Mouse (Mus musculus) midbrain, embryonic 13.5 days (tissue): Measurements from ENCODE around the gene Ralgapa1. TPM values are rescaled to one million over a fixed set of nuclear protein-coding genes. Genes with fewer than 3 reads are reported as not detected.
"Not testable (repeated sequence)": the region's sequence is repeated elsewhere in the genome, so short reads cannot be mapped to it uniquely, and the experiment has no call there.

ENCODE experiments used
- ATAC-seq: fragments of 200-750 bp; cut with Nextera tagmentation; 2 replicates; pipeline ENCODE4 v1.8.0; 2017; ENCODE audit warnings: mild to moderate bottlenecking, moderate TSS enrichment, moderate library complexity
- H3K27ac ChIP-seq: fragments of 300-500 bp; sonication (generic); 2 replicates; pipeline ENCODE4 v1.5.1; 2015; ENCODE audit warnings: inconsistent platforms, mild to moderate bottlenecking, moderate library complexity
- H3K27me3 ChIP-seq: fragments of 300-500 bp; sonication (generic); 2 replicates; pipeline ENCODE4 v1.6.1; 2015; ENCODE audit warnings: mild to moderate bottlenecking, inconsistent platforms
- H3K36me3 ChIP-seq: fragments of 300-500 bp; sonication (generic); 2 replicates; pipeline ENCODE4 v1.6.1; 2015; ENCODE audit warnings: mild to moderate bottlenecking, inconsistent platforms
- H3K4me1 ChIP-seq: fragments of 300-500 bp; sonication (generic); replicated peaks from 2 replicates; pipeline ENCODE4 v1.6.1; 2015; ENCODE audit warnings: inconsistent platforms
- H3K4me2 ChIP-seq: fragments of 300-500 bp; sonication (generic); replicated peaks from 2 replicates; pipeline ENCODE4 v1.6.1; 2015; ENCODE audit warnings: moderate library complexity, mild to moderate bottlenecking, inconsistent platforms
- H3K4me3 ChIP-seq: fragments of 300-500 bp; sonication (generic); replicated peaks from 2 replicates; pipeline ENCODE4 v1.5.1; 2015; ENCODE audit warnings: mild to moderate bottlenecking, inconsistent platforms
- H3K9ac ChIP-seq: fragments of 300-500 bp; sonication (generic); replicated peaks from 2 replicates; pipeline ENCODE4 v1.6.1; 2015; ENCODE audit warnings: mild to moderate bottlenecking, inconsistent platforms
- H3K9me3 ChIP-seq: fragments of 300-500 bp; sonication (generic); 2 replicates; pipeline ENCODE4 v1.6.1; 2016; ENCODE audit warnings: mild to moderate bottlenecking, inconsistent platforms
- WGBS: fragments of 180-500 bp; shearing (Covaris S2); methylation state at CpG from one replicate; pipeline ENCODE4 v1.1.7; 2015; 5-methylcytosine and 5-hydroxymethylcytosine counted together
- polyA plus RNA-seq: library from polyadenylated mRNA; unstranded; fragments of >200 nt; fragmentation: Nextera tagmentation; extraction: Ambion mirVana; gene quantifications from 2 replicates; pipeline ENCODE4 v1.2.1, GENCODE M21; 2015

Gene Ralgapa1
- polyA plus RNA-seq, 1 experiment from 2014 or later, result 21.8 TPM

DNA sequence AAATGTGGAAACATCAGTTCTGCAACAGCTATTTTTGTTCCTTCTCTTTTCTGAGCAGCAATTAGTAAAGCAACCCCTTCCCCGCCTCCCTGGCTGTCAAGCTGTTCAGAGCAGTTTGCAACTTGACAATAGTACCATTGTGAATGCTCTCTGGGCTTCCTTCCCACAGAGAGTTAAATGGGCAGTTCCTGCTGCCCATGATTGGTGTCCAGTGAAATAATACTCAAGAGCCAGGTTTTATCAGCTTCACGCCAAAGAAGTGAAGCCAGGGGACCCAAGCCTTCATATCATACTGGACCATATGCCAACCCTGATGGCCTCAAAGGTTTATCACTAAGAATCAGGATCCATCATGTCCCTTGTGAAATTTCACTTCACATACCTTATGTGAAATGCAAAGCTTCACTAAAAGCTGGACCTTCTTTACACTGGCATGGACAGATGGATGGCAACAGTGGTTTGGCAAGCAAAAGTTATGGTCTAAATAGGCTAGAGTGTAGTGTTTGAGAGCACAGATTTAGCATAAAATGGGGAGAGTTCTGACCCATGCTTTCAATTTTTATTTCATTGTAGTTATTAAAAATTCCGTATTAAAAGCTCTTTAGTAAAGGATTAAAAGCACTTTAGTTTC, 198.2 kb downstream of the Ralgapa1 start:
- Histone ChIP-seq H3K36me3 (no peaks in the 10 kb centered on the region), H3K27ac (no peak overlapping the region), H3K4me3 (no peak overlapping the region), H3K4me2 (no peak overlapping the region), H3K9me3 (no peaks in the 10 kb centered on the region), H3K9ac (no peak overlapping the region), H3K27me3 (no peaks in the 10 kb centered on the region), H3K4me1 (peaks cover 14% of the 10 kb centered on the region)
- WGBS, result 32% methylated on average over 3 of the region's 3 CpGs
- peak; percentile 73 for ATAC-seq

DNA sequence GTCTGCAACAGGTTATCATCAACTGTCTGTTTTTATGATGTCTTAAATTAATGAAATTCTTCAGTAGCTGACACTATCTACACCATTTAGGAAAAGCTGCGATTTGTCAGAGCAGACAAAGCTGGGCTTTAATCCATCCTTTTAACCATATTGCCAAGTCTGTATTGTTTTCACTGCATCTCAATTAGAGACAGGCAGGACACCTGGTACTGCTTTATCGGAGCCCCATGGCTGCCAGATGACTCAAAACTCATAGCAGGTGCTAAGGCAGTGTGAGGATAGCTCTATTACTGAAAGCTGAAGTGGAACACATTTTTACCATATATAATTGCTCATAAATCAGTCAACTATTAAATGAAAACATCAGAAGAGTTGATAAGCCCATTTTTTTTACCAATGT, 200.6 kb downstream of the Ralgapa1 start:
- 30% methylated on average over 2 of the region's 2 CpGs for WGBS
- peak; percentile 58; the same call in 1 of the 2 replicates for ATAC-seq
- H3K27me3 ChIP-seq, result no peaks in the 10 kb centered on the region
- H3K4me2 ChIP-seq, result no peak overlapping the region
- no peak overlapping the region for H3K4me3 ChIP-seq
- H3K27ac ChIP-seq, result no peak overlapping the region
- H3K9ac ChIP-seq, result no peak overlapping the region
- H3K4me1 ChIP-seq, result peaks cover 14% of the 10 kb centered on the region
- no peaks in the 10 kb centered on the region for H3K36me3 ChIP-seq
- H3K9me3 ChIP-seq, result no peaks in the 10 kb centered on the region

DNA sequence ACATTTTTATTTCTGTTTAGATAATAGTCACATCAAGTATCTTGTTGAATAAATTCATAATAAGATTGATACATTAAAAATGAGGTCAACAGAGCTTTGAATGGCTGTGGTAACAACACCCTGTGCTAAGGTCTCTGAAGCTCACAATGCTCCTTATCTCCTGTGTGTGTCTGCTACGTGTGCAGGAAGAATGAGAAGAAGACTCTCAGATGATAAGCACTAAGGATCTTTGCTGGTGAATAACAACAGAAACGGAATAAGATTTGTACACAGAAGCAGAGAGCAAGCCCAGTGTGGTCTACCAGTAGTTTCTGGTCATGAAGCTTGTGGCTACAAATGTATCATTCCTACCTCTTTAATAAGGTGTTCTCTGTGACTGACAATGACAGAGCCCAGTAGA, 210.2 kb downstream of the Ralgapa1 start:
- H3K9ac ChIP-seq, result no peak overlapping the region
- no peaks in the 10 kb centered on the region for H3K9me3 ChIP-seq
- peaks cover 3% of the 10 kb centered on the region; the same call in 1 of the 2 replicates for H3K36me3 ChIP-seq
- no peaks in the 10 kb centered on the region for H3K27me3 ChIP-seq
- H3K4me3 ChIP-seq, result no peak overlapping the region
- no peak overlapping the region for H3K27ac ChIP-seq
- 76% methylated on average over 2 of the region's 2 CpGs for WGBS
- H3K4me1 ChIP-seq, result peaks cover 4% of the 10 kb centered on the region; the same call in 1 of the 2 replicates
- no peak for ATAC-seq
- H3K4me2 ChIP-seq, result no peak overlapping the region

DNA sequence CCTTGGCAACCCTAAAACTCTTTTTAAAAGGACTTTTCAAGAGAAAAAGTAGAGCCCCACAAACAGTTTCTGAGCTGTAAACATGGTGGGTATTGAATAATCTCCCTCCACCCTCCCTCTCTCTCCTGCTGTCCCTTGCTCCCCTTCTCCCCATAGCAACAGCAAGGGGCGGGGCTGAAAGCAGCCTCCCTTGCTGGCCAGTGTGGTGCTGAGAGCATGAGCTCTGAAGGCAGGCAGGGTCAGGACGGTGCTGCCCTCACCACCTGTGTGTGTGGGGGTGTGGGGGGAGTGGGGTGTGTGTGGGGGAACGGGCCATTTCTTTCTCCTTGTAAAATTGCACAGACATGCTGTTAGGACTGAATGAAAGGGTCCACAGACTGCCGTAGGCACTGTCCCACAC, 213.1 kb downstream of the Ralgapa1 start:
- ATAC-seq, result peak; percentile 56; the same call in 1 of the 2 replicates
- H3K9me3 ChIP-seq, result no peaks in the 10 kb centered on the region
- no peaks in the 10 kb centered on the region for H3K27me3 ChIP-seq
- H3K4me3 ChIP-seq, result no peak overlapping the region
- peaks cover 4% of the 10 kb centered on the region; the same call in 1 of the 2 replicates for H3K4me1 ChIP-seq
- no peak overlapping the region for H3K27ac ChIP-seq
- no peak overlapping the region for H3K4me2 ChIP-seq
- 29% methylated on average over 4 of the region's 4 CpGs for WGBS
- H3K36me3 ChIP-seq, result peaks cover 6% of the 10 kb centered on the region
- no peak overlapping the region for H3K9ac ChIP-seq

DNA sequence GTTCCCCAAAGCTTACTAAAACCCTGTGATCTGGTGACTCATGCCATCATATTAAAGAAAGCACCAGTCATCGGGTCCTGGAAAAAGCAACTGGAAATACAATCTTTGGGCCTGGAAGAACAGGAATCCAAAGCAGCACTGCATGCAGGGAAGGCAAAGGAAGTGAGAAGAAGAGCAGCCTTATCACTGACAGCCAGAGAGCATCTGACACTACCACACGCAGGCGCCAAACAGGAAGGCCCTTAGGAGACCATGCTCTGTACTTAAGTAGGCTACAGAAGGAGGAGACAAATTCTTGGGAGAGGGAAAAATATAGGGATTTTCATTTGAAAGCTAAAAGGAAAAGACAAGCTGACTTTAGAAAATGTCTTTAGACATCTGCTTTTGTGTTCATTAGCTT, 216.6 kb downstream of the Ralgapa1 start:
- WGBS, result 88% methylated on average over 3 of the region's 3 CpGs
- Histone ChIP-seq H3K36me3 (peaks cover 3% of the 10 kb centered on the region; the same call in 1 of the 2 replicates), H3K4me3 (no peak overlapping the region), H3K9me3 (no peaks in the 10 kb centered on the region), H3K4me2 (no peak overlapping the region), H3K27ac (no peak overlapping the region), H3K27me3 (peaks cover 29% of the 10 kb centered on the region), H3K4me1 (peaks cover 18% of the 10 kb centered on the region), H3K9ac (no peak overlapping the region)
- no peak for ATAC-seq

DNA sequence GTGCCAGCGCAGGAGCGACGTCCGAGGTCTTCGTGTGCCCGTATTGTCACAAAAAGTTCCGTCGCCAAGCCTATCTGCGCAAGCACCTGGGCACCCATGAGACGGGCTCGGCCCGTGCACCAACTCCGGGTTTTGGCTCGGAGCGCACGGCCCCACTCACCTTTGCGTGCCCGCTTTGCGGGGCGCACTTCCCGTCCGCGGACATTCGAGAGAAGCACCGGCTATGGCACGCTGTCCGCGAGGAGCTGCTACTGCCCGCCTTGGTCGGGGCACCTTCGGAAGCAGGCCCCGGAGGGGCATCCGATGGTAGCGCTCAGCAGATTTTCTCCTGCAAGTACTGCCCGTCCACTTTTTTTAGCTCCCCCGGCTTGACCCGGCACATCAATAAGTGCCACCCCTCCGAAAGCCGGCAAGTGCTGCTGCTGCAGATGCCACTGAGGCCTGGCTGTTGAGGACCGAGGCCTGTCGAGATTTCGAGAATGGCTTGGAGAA, 220.4 kb downstream of the Ralgapa1 start:
- Histone ChIP-seq H3K36me3 (peaks cover 3% of the 10 kb centered on the region; the same call in 1 of the 2 replicates), H3K9ac (peak overlapping the region; percentile 59; the same call in 1 of the 2 replicates), H3K4me3 (peak overlapping the region; percentile 55), H3K27ac (no peak overlapping the region), H3K4me1 (peaks cover 26% of the 10 kb centered on the region), H3K4me2 (peak overlapping the region; percentile 95), H3K9me3 (no peaks in the 10 kb centered on the region), H3K27me3 (peaks cover 67% of the 10 kb centered on the region)
- 0 out of 2 replicates have a peak, but pooled peaks have one; percentile 5 for ATAC-seq
- WGBS, result 3% methylated on average over 42 of the region's 42 CpGs

DNA sequence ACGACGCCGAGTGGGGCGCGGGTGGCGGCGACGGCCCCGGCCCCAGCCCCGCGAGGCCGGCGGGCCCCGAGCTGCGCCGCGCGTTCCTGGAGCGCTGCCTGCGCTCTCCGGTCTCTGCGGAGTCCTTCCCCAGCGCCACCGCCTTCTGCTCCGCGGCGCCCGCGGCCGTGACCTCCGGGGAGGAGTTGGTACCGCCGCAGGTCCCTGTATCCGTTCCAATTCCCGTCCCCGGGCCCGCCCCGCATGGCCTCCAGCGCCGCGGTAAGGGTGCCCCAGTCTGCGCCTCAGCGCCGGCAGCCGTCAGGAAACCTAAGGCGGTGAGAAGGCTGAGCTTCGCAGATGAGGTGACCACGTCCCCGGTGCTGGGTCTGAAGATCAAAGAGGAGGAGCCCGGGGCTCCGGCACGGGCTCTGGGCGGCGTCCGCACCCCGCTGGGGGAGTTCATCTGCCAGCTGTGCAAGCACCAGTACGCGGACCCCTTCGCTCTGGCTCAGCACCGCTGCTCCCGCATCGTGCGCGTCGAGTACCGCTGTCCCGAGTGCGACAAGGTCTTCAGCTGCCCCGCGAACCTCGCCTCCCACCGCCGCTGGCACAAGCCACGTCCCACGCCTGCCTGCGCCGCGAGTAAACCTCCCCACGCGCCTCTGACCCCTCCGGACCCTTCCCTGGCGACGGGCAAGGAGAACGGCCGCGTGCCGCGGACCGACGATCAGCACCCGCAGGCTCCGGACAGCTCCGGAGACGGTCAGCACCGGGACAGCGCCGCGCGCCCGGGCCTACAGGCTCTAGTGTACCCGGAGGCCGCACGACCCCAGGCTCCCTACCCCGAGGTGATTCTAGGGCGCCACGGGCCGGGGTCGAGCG, 221.1 kb downstream of the Ralgapa1 start:
- peaks cover 67% of the 10 kb centered on the region for H3K27me3 ChIP-seq
- peak overlapping the region; percentile 59 for H3K9ac ChIP-seq
- H3K4me3 ChIP-seq, result peak overlapping the region; percentile 55
- H3K36me3 ChIP-seq, result no peaks in the 10 kb centered on the region
- peak overlapping the region; percentile 95 for H3K4me2 ChIP-seq
- H3K9me3 ChIP-seq, result no peaks in the 10 kb centered on the region
- peaks cover 26% of the 10 kb centered on the region for H3K4me1 ChIP-seq
- WGBS, result under 1% methylated on average over 103 of the region's 109 CpGs
- H3K27ac ChIP-seq, result no peak overlapping the region
- ATAC-seq, result peak; percentile 64

DNA sequence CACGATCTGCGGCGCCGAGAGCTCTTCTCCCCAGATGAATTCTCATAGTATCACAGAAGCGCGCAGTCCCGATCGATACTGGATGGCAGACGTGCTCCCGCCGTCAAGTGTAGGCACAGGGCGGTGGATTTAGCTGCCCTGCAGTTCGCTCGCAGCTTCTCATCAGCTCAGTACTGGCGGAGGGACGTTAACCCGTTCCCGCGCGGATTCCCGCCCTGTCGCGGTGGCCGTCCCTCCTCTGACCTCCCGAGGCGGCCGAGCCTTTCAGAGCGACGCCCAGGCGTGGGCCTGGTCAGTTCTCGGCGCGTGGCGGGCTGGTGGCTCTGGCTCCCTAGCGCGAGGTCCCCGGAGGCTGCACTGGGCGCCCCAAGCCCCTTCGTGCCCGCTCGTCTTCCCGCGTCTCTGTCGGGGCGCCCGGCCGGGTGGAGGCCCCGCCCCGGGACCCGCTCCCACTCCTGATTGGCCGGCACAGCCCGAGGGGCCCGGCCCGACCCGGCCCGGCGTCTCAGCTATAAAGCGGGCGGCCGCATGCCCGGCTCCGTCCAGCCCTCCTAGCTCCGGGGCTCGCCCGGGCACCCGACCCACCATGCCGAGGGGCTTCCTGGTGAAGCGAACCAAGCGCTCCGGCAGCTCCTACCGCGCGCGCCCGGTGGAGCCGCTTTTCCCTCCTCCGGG, 221.9 kb downstream of the Ralgapa1 start, which contains the start of gene Insm2:
Gene Insm2, plus strand, starts transcription at position 541 of the 675 bp plus-strand sequence.
- under 1% methylated on average over 76 of the region's 77 CpGs for WGBS
- H3K4me1 ChIP-seq, result peaks cover 26% of the 10 kb centered on the region
- ATAC-seq, result peak; percentile 85
- no peaks in the 10 kb centered on the region for H3K36me3 ChIP-seq
- H3K27me3 ChIP-seq, result peaks cover 70% of the 10 kb centered on the region
- H3K27ac ChIP-seq, result no peak within 1 kb of the TSS
- H3K9ac ChIP-seq, result peak within 1 kb of the TSS; percentile 59
- peak within 1 kb of the TSS; percentile 95 for H3K4me2 ChIP-seq
- H3K9me3 ChIP-seq, result no peaks in the 10 kb centered on the region
- H3K4me3 ChIP-seq, result peak within 1 kb of the TSS; percentile 55

DNA sequence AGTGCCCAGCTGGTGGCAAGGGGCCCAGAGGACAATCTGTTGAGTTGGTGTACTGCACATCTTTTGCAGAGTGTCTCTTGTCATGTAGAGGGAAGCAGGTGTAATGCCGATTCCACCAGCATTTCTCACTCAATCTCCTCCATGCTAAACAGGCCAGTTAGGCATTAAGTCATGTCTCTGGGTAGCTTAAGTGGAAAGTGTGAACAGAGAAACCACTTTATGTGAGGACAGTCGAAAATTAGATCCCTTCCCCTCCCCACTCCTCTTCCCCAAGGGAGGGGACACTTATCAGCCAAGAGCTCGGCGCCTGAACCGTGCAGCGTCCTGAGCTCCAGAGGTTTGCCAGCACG, 222.5 kb downstream of the Ralgapa1 start:
- WGBS, result 6% methylated on average over 7 of the region's 7 CpGs
- H3K27me3 ChIP-seq, result peaks cover 70% of the 10 kb centered on the region
- peak overlapping the region; percentile 95 for H3K4me2 ChIP-seq
- H3K9me3 ChIP-seq, result no peaks in the 10 kb centered on the region
- no peaks in the 10 kb centered on the region for H3K36me3 ChIP-seq
- peak overlapping the region; percentile 59 for H3K9ac ChIP-seq
- H3K27ac ChIP-seq, result no peak overlapping the region
- peaks cover 26% of the 10 kb centered on the region for H3K4me1 ChIP-seq
- ATAC-seq, result no peak; the same call in 1 of the 2 replicates
- peak overlapping the region; percentile 55 for H3K4me3 ChIP-seq

DNA sequence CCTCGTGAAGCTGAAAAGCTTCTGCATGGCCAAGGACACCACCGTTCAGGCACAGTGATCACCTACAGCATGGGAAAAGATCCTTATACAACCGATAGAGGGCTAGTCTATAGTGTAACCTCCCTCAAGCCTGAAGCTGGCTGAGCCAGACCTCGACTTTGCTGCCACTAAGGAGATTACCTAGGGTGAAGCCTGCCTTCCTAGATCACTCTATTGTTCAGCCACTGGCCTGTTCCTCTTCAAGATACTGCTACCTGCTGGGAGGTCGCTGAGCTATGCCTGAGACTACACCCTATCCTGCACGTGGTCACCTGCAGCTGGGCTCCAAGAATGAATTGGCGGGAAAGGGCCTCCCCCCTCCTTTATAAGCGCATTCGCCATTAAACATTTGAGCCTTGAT, 234.0 kb downstream of the Ralgapa1 start:
- not testable (repeated sequence) for H3K4me3 ChIP-seq, H3K9ac ChIP-seq, H3K9me3 ChIP-seq, H3K27me3 ChIP-seq, H3K36me3 ChIP-seq, H3K27ac ChIP-seq, ATAC-seq, H3K4me2 ChIP-seq, H3K4me1 ChIP-seq
- 40% methylated on average over 9 of the region's 9 CpGs for WGBS

DNA sequence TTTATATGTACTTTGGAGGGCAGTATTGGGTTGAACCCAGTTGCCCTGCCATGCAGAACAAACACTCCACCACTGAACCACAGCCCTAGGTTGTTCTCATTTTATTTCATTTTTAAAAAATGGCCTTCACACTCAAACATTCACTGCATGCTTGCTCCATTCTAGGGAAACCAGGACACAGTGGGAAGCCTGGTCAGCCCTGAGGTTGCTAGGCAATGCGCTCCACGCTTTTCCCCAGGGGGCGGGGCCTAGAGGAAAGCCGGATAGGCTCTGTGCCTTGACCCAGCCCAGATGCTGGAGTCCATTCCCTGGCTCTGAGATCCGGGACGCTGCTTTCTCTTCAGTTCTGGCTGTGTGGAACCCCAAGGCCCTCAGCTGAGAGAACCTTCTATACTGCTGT, 247.2 kb downstream of the Ralgapa1 start:
- Histone ChIP-seq H3K9ac (no peak overlapping the region), H3K4me1 (peaks cover 6% of the 10 kb centered on the region), H3K4me3 (no peak overlapping the region), H3K4me2 (no peak overlapping the region), H3K27me3 (no peaks in the 10 kb centered on the region), H3K36me3 (no peaks in the 10 kb centered on the region), H3K9me3 (no peaks in the 10 kb centered on the region), H3K27ac (no peak overlapping the region)
- 6% methylated on average over 6 of the region's 6 CpGs for WGBS
- ATAC-seq, result peak; percentile 83

DNA sequence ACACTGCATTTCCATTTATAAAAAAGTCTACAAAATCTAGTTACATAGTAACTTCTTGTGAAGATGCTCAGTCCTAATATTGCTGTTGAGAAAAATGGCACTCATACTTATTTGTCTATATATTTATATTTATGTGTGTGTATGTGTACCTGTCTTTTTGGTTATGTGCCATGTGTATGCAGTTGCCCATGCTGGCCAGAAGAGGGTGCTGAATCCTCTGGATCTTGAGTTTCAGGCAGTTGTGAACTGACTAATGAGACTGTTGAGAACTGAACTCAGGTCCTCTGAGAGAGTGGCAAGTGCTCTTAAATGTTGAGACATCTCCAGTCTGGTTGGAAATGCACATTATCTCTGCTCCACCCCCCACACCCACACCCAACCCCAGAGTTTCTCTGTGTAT, 247.9 kb downstream of the Ralgapa1 start:
- Histone ChIP-seq H3K4me3 (no peak overlapping the region), H3K36me3 (no peaks in the 10 kb centered on the region), H3K27me3 (no peaks in the 10 kb centered on the region), H3K4me2 (no peak overlapping the region), H3K9ac (no peak overlapping the region), H3K9me3 (no peaks in the 10 kb centered on the region), H3K4me1 (peaks cover 6% of the 10 kb centered on the region), H3K27ac (no peak overlapping the region)
- ATAC-seq, result no peak
